Mouse (Mus musculus) olfactory bulb, adult 2 months (tissue): ENCODE results near the gene Arhgef11. TPM values are rescaled to one million over a fixed set of nuclear protein-coding genes. Genes with fewer than 3 reads are reported as not detected.

Source experiments
- H3K27ac ChIP-seq: fragments of 200-500 bp; 2 replicates; pipeline ENCODE4 v1.5.1; 2012; ENCODE audit warnings: low read depth, low read length; ENCODE audit not compliant: insufficient read depth
- H3K4me1 ChIP-seq: fragments of 200-500 bp; 2 replicates; pipeline ENCODE4 v1.6.1; 2012; ENCODE audit warnings: low read length; ENCODE audit not compliant: control insufficient read depth, insufficient read depth
- H3K4me3 ChIP-seq: fragments of 200-500 bp; 2 replicates; pipeline ENCODE4 v1.5.1; 2012; ENCODE audit warnings: mild to moderate bottlenecking, low read depth, low read length, moderate library complexity; ENCODE audit not compliant: insufficient read depth
- CTCF ChIP-seq: fragments of 200-500 bp; IDR thresholded peaks from 2 replicates; pipeline ENCODE4 v1.5.1; 2012; ENCODE audit warnings: low read depth, mild to moderate bottlenecking, low read length, moderate library complexity; ENCODE audit not compliant: insufficient read depth
- POLR2A ChIP-seq: fragments of 200-500 bp; IDR thresholded peaks from 2 replicates; pipeline ENCODE4 v1.6.1; 2012; ENCODE audit warnings: mild to moderate bottlenecking, low read depth, low read length, moderate library complexity; ENCODE audit not compliant: insufficient read depth
- WGBS: fragments of 180-500 bp; shearing (Covaris S2); methylation state at CpG from one replicate; pipeline ENCODE4 v1.1.7; 2018; 5-methylcytosine and 5-hydroxymethylcytosine counted together
- polyA plus RNA-seq: library from polyadenylated mRNA; stranded (reverse); fragments of >200 nt; gene quantifications from 2 replicates; pipeline ENCODE4 v1.2.4, GENCODE M21; 2012; ENCODE audit warnings: low replicate concordance; ENCODE audit not compliant: missing spikeins, insufficient read depth, insufficient read length

Gene Arhgef11
- polyA plus RNA-seq, 1 experiment: not detected

DNA sequence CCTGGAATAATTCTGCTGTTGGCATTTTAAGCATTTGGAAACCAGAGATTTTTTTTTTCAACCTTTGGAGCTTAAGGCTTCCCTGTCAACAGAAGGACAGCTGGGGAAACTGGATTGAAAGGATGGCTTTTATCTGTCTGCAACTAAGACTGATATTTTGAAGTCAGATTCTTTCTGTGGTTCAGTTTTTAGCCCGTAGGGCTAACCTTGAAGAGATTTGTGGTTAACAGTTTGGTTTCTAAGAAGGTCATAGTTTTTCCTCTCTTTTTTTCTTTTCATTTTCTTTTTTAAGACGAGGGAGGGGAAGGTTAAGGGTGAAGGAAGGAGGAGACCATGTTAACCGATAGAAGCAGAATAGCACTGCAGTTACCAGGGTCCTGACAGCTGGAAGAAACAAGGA, 881 bp downstream of the Arhgef11 start:
- no peak for TF ChIP-seq POLR2A
- peak overlapping the region; percentile 46 for H3K4me3 ChIP-seq
- 2% methylated on average over 3 of the region's 3 CpGs for WGBS
- H3K4me1 ChIP-seq: peaks cover 2% of the 10 kb centered on the region; the same call in 1 of the 2 replicates
- 0 out of 2 replicates have a peak overlapping the region, but pooled peaks have one; percentile 24 for H3K27ac ChIP-seq

DNA sequence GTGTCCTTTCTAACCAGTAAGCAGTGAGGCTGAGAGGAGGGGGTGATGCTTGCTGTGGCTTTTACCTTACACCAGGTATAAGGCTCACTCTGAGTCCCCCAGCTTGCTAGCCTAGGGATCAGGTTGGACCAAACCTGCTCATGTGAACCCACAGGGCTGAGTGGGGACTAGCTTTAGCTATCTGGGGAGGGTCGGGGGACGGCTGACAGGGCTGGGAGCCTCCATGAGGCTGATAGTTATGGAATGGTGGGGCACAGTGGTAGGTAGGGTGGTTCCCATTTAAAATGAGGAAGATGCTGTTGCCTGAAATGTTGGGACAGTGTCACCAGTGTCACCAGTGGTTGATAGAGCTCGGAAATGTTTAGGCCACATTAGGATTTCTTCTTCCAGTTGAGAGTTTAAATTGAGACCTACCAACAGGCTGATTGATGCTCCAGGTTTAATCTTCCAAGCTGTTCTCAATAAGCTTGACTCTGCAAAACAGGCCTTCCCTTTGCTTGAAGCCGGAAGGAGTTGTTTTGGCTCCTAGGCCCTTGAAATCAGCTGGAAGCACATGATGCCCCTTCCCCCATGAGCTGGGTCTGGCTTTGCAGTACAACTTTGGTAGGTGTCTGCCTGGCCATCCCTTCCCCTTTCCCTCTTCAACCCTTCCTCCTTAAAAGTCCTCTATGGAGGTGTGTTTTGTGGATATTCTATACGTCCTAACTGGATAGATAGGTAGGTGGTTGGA, 1.8 kb downstream of the Arhgef11 start:
- no peak for TF ChIP-seq POLR2A
- Histone ChIP-seq H3K27ac (no peak overlapping the region), H3K4me3 (peak overlapping the region; percentile 46), H3K4me1 (peaks cover 2% of the 10 kb centered on the region; the same call in 1 of the 2 replicates)
- WGBS: 12% methylated on average over 5 of the region's 5 CpGs

DNA sequence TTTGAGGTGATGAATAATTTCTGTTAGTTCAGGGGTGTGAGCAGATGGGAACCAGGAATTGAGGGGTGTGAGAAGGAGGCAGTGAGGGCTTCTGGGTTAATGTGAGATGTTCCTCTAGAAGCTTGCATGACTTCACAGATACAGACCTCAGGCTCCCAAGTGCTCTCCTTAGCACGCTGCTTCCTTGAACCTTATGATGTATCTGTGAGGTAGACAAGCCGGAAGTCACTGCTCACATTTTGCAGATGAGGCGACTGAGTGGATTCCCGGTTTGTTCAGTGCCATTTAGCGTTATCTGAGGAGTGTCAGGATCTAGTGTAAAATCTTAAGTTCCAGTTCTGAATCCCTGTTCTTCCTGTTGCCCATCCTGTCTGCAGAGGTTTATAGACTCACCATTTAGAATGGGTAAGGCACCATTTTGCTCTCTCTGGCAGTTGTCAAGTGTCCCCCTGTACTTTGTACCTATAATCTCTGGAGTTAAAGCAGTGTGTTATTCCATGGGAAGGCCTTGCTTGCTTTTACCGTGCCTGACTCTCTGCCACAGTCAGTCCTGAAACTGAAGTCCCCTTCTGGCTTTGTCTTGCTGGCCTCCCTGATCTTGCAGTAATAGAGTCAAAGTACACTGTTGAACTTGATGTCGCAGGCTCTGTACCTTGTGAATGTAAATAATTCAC, 3.0 kb downstream of the Arhgef11 start:
- peak overlapping the region; percentile 33 for H3K4me3 ChIP-seq
- peaks cover 4% of the 10 kb centered on the region; the same call in 1 of the 2 replicates for H3K4me1 ChIP-seq
- 12% methylated on average over 7 of the region's 7 CpGs for WGBS
- no peak overlapping the region for H3K27ac ChIP-seq
- no peak for TF ChIP-seq POLR2A
- no peak for TF ChIP-seq CTCF

DNA sequence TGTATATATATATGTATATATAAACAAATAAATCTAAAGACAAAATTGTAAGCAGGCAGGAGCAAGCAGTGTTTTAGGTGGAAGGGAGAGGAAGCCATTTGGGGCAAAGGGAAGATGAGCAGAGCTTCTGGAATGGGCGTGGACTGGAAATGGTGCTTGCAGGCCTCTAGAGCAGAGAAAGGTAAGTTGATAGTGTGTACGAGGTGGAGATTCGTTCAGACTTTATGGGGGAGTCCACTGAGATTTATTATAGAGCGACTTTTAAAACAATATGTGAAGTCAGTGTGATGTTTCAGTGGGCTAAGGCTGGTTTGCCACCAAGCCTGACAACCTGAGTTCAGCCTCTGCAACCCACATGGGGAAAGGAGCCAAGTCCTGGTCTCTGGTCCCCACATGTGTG, 7.5 kb downstream of the Arhgef11 start:
- Histone ChIP-seq H3K4me3 (no peak overlapping the region), H3K27ac (no peak overlapping the region), H3K4me1 (0 out of 2 replicates have a peak, but pooled peaks cover 6% of the 10 kb centered on the region)
- TF ChIP-seq POLR2A (no peak), CTCF (no peak)
- WGBS: 92% methylated on average over 4 of the region's 4 CpGs

GRCm38 (mm10) chr3:87630899-87631298, 13.5 kb downstream of the Arhgef11 start:
- Histone ChIP-seq H3K4me3 (no peak overlapping the region), H3K27ac (peak overlapping the region; percentile 51; the same call in 1 of the 2 replicates), H3K4me1 (peaks cover 12% of the 10 kb centered on the region)
- no peak for TF ChIP-seq POLR2A
- TF ChIP-seq CTCF: no peak
- WGBS: 50% methylated on average over 9 of the region's 9 CpGs

GRCm38 (mm10) chr3:87631408-87631807, 14.0 kb downstream of the Arhgef11 start:
- TF ChIP-seq CTCF (no peak), POLR2A (no peak)
- Histone ChIP-seq H3K4me1 (peaks cover 15% of the 10 kb centered on the region), H3K4me3 (no peak overlapping the region), H3K27ac (no peak overlapping the region)
- 60% methylated on average over 4 of the region's 4 CpGs for WGBS

- H3K27ac ChIP-seq: no peak overlapping the region
- no peak for TF ChIP-seq CTCF
- TF ChIP-seq POLR2A: no peak
- WGBS: 69% methylated on average over 4 of the region's 4 CpGs
- no peak overlapping the region for H3K4me3 ChIP-seq
- H3K4me1 ChIP-seq: peaks cover 13% of the 10 kb centered on the region
Measured at GRCm38 (mm10) chr3:87635514-87635913, 18.2 kb downstream of the Arhgef11 start.

- H3K4me3 ChIP-seq: no peak overlapping the region
- H3K27ac ChIP-seq: no peak overlapping the region
- TF ChIP-seq CTCF: no peak
- TF ChIP-seq POLR2A: no peak
Measured at GRCm38 (mm10) chr3:87643453-87643852, 26.1 kb downstream of the Arhgef11 start.

GRCm38 (mm10) chr3:87646174-87646573, 28.8 kb downstream of the Arhgef11 start:
- WGBS: 91% methylated on average over 1 of the region's 1 CpGs
- H3K4me1 ChIP-seq: no peaks in the 10 kb centered on the region

More at GRCm38 (mm10) chr3:87643453-87643852, 26.1 kb downstream of the Arhgef11 start:
- H3K4me1 ChIP-seq: no peaks in the 10 kb centered on the region
- WGBS: 44% methylated on average over 1 of the region's 1 CpGs

More at GRCm38 (mm10) chr3:87646174-87646573, 28.8 kb downstream of the Arhgef11 start:
- H3K27ac ChIP-seq: no peak overlapping the region
- TF ChIP-seq POLR2A (no peak), CTCF (no peak)
- H3K4me3 ChIP-seq: no peak overlapping the region
